Mouse (Mus musculus): ENCODE measurements around the gene Spaca5.
A peak's percentile ranks its signal among the peaks of the same experiment; 100 is the strongest.

The Spaca5 gene

DNA sequence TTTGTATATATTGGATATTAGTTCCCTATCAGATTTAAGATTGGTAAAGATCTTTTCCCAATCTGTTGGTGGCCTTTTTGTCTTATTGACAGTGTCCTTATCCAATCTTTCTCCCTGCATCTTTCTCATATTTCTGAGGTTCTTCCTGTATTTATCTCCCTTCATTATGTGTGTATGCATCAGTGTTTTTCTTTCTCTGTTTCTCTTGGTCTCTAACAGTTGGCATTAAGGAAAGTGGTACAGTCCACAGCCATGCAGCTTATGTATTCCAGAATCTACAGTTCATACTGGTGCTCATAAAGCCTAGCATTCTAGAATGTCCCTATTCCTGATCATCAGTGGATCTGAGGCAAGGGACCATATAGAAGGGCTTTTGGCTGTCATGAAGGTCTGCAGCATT, at the start of gene Spaca5:
Gene Spaca5, plus strand, starts transcription at position 301 of the 400 bp plus-strand sequence.
- DNase-seq (ENCODE audit: low spot score in 2 of 2), result no peak

- no peak for DNase-seq (ENCODE audit: low spot score in 2 of 2)
These were observed 6.7 kb upstream of the Spaca5 start for GRCm38 (mm10) chrX:21061460-21061859.

- DNase-seq (ENCODE audit: low spot score in 2 of 2), result peak; percentile 67 to 69
These were observed 6.2 kb upstream of the Spaca5 start, which contains the start of gene Zfp182 for GRCm38 (mm10) chrX:21061866-21062543. Gene Zfp182, minus strand, starts transcription at chrX:21062316.

- DNase-seq (ENCODE audit: low spot score in 2 of 2), result no peak
These were observed 5.7 kb upstream of the Spaca5 start for GRCm38 (mm10) chrX:21062544-21062890.

GRCm38 (mm10) chrX:21088645-21088982, 20.4 kb downstream of the Spaca5 start:
- no peak for DNase-seq (ENCODE audit: low spot score in 2 of 2)

DNA sequence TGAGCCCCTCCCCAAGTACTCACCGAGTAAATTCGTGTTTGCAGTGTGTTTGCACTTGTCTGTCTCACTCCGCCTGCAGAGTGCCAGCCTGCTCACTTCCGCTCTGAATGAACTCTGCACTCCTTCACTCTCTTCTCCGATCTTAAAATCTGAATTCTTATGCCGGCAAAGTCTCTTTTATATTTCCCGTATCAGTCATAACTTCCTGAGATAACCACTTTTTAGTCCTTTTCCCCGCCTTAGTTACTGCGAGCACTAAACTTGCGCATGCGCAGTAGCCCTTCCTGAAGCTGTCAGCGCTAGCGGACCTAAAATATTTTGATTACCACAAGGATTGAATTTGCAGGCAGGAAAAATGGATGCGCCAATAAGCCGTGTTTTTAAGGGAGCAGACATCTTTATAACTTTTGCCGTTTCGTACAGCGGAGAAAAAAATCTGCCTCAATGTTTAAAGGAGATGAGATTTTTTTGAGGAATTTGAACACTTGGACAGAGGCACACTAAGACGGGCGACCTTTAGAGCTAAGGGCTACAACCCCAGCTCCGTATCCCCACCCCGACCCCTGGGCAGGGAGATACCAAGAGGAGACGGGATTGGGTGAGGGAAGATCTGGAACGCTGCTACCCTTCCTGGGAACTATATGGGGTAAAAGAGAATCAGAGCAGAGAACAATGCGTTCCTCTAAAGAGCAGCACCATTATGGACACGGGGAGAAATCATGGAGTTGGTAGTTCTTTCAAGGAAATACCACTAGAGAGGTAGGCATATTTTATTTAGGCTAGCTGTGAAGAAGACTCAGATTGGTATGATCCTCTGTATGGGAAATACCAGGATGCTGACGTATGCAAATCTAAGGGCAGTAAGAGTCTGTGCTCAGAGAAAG, 21.0 kb downstream of the Spaca5 start, which contains the start of gene Zfp300:
Gene Zfp300, minus strand, starts transcription at position 545 of the 884 bp plus-strand sequence.
- peak; percentile 52 for DNase-seq (ENCODE audit: low spot score in 2 of 2)

- DNase-seq (ENCODE audit: low spot score in 2 of 2), result no peak
These were observed 21.6 kb downstream of the Spaca5 start for GRCm38 (mm10) chrX:21089867-21090239.

GRCm38 (mm10) chrX:21115520-21115919, 47.3 kb downstream of the Spaca5 start, which contains the start of gene Ssxa1:
Gene Ssxa1, plus strand, starts transcription at chrX:21115820.
- no peak for DNase-seq (ENCODE audit: low spot score in 2 of 2)

Measured in right cerebral cortex, postnatal 36 days (tissue).